Mouse (Mus musculus) gastrocnemius, postnatal 14 days (tissue): Measurements from ENCODE around the gene Gm11983. TPM values are rescaled to one million over a fixed set of nuclear protein-coding genes. Genes with fewer than 3 reads are reported as not detected.
"Not testable (repeated sequence)": the region's sequence is repeated elsewhere in the genome, so short reads cannot be mapped to it uniquely, and the experiment has no call there.

ENCODE experiments used
- DNase-seq: peaks from one replicate; pipeline ENCODE4 v3.0.0; 2021; ENCODE audit warnings: mixed read lengths
- intact Hi-C: fragments of 180-260 bp; cut with DNase I; formaldehyde crosslinking; loops from one replicate; pipeline ENCODE4 v1.15.1; 2025; ENCODE audit warnings: low total_unique reads
- total RNA-seq, 2 experiments: library from RNA; stranded (reverse); gene quantifications; 2 replicates each; pipeline ENCODE4 v1.2.3; 2021

Gene Gm11983
- total RNA-seq, 2 experiments from 2014 or later = not detected

DNA sequence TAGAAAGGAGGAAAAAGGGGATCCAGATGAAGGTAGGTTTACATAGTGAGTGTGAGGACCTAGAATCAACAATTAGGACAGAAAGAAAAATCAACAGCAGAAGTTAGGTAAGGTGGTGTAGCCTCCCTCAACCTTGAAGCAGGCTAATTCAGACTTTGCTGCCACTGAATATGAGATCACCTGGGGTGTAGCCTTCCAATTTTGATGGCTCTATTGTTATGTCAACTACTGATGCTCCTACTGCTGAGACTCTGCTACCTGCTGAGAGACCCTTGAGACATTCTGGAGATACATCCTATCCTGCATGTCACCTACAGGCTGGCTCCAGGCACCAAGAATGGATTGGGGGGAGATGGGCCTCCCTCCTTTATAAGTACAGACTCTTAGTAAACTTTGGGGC, 34.6 kb downstream of the Gm11983 start:
- intact Hi-C loops, DNase-seq: not testable (repeated sequence)

DNA sequence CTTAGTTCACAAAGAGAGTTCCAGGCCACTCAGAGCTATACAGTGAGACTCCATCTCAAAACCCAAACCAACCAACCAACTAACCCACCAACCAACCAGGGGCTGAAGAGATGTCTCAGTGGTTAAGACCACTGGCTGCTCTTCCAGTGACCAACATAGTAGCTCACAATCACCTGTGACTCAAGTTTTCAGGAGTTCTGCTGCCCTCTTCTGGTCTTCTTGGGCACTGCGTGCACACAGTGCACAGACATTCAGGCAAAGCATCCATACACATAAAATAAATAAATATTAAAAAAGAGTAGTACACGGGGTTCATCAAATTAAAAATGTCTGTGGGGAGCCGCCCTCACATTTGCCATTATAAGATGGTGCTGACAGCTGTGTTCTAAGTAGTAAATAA, 46.8 kb downstream of the Gm11983 start:
- intact Hi-C loops = no loop called here
- DNase-seq = no peak

Other genes starting within 250 kb of the Gm11983 start
- under 1 TPM; 0.18 to 0.82 TPM for gene Nacad, start 231.6 kb downstream of the Gm11983 start, total RNA-seq
- gene Tbrg4, start 211.6 kb downstream of the Gm11983 start, total RNA-seq = 10 to 100 TPM; 63.5 to 64.6 TPM
- gene Wap, start 199.0 kb downstream of the Gm11983 start, total RNA-seq = not detected
- under 1 TPM; 0.38 to 0.68 TPM for gene Ramp3, start 179.1 kb downstream of the Gm11983 start, total RNA-seq
- 1 to 10 TPM; 1.1 to 2.5 TPM for gene Adcy1, start 225.8 kb upstream of the Gm11983 start, total RNA-seq